Mouse (Mus musculus) urinary bladder, adult 18-20 months (tissue): ENCODE data around the gene Klhl23.
"Not testable (repeated sequence)": the region's sequence is repeated elsewhere in the genome, so short reads cannot be mapped to it uniquely, and the experiment has no call there.

ENCODE experiments used
- DNase-seq, 2 experiments: peaks; one replicate each; pipeline ENCODE4 v3.0.0; 2022; ENCODE audit warnings: low spot score in 2 of 2, mixed read lengths in 2 of 2

Klhl23 gene

DNA sequence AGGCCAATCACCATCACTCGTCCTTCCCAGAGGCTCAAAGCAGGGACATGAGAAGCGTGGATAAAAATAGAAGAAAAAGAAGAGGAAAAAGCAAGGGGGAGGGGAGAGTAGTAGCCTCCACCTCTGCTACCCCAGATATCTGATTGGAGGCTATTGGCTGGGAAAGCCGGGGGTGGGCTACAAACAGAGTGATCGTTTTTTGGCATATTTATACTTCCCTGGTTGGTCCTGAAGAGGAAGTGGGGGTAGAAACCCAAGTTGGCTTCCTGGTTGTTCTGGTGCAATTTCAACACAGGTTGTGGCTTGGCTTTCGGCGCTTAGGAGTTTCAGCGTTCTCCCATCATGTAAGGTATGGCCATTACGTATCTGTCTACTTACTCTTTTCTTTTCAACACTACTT is at the start of gene Klhl23:
Klhl23 (plus strand) TSS at position 234 of the 400 bp plus-strand sequence.
- no peak for DNase-seq

DNA sequence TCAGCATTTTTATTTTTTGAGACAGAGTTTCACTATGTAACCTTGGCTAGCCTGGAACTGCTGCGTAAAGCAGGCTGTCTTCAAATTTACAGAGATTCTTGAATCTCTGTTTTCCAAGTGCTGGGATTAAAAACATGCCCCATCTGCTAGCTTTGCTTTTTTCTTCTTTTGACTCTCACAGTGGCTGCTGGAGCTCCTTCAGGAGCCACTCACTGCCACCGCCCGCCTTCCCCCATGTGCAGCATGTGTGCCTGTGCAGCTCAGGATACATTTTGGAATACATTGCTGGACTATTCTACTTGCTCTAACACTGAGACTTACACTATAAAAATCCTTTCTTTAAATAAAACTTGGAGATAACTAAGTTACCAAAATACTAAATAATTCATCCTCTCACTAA is 48.4 kb upstream of the Klhl23 start:
- DNase-seq: no peak

DNA sequence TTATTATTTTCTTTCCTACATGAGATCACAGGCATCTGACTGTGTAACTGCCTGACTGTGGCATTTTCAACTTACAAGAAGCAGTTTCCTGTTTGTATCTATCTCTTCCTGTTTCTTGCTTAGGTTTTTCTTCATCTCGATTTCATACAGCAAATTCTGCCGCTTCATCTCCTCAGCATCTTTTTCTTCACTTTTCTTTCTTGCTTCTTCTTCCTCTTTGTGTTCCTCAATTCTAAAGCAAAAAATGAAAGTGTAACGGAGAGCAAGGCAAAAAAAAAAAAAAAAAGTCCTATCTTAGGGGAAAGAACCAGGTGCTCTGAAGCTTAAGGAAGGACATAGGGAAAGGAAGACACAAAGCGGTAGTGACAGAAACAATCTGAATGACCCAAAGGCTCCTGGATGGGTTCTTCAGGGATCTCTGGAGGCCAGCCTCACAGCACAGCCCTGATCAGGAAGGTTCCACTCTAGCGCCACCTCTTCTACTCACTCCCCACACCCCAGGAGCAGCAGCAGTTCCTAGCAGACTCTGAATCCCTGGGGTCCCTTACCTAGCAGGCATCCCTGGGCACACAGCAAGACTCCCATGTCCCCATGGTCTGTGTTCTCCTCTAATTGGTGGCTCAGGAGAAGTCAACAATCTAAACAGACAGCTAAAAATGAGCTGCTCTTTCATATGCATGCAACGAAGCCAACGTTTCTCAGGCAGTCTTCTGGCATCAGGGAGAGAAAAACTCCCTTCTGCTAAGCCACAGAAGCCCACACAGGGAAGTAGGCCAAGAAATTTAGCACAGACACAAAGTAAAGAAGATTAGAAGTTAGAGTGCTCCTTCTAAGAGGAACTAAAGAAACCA is 43.5 kb upstream of the Klhl23 start:
- DNase-seq: no peak

DNA sequence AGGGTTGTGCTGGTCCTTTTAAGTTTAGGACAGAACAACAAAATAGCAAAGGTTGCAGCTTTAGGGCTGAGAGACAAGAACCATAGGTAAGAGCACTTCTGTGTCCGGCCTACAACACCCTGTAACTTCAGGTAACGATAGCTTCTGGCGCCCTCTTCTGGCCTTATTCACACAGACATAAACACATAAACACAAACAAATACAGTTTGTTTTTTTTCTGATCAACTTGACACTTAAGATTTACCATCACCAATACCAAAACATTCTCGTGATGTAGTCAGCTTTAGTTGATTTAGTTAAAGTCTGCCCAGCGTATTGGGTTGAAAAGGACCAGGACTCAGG is 42.9 kb upstream of the Klhl23 start:
- DNase-seq: no peak

DNA sequence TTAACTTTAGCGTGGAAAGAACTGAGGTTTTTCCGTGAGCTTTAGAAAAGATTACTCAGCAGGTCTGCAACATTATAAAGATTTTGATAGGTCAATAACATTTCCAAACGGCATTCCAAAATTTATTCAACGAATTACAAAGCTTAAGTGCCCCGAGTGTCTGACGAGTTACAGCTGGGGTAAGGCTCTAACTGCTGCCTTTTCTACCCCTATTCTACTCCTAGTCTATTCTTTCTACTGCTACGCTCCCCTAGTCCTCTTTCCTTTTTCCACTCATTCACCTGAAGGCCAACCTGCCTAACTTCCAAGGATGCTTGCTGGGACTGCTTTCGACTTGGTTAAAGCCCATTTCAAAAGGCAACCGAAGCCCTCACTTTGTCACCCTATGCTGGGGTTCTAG is 32.8 kb upstream of the Klhl23 start:
- DNase-seq: no peak

GRCm38 (mm10) chr2:69789429-69790069 is 32.2 kb upstream of the Klhl23 start, which contains the start of the genes Ccdc173 and Phospho2:
Gene Ccdc173 (minus strand): TSS chr2:69789575.
Gene Phospho2 (plus strand): TSS chr2:69789623.
- peak; percentile 88 to 97 for DNase-seq

DNA sequence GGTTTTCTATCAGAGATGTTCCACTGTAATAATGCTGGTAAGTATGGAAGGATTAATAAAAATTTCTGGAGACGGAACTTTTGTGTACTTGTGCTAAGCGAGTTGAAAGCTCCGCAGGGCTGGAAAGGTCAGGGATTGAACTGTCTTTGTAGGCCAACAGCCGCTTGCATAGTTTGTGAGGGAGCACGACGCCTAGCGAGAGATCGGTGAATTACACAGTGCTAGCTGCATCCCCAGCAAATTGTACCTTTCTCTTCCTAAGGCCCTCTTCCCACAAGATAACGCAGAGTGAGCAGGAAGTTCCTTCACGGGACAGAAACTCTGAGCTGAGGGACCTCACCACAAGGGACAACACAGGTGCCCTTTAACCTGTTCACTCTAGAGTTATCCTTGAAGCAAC is 31.5 kb upstream of the Klhl23 start:
- peak; percentile 68 to 80 for DNase-seq

DNA sequence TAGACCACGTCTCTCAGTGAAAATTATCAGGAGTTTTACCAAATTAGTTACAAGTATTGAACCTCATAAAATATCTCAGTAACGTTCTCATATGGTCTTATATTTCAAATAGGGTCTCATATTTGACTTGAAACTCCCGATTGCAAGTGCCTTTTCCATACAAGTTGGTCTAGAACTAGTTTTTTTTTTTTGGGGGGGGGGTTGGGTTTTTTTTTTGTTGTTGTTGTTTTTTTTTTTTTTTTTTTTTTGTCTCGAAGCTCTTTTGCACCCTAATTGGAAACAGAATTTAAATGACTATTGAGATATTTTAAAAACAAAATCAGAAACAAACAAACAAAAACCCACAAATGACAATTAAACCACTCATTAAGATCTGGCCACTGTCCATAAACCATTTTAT is 31.0 kb upstream of the Klhl23 start:
- no peak for DNase-seq

- DNase-seq: peak; percentile 49 to 55
These were observed 18.8 kb upstream of the Klhl23 start for GRCm38 (mm10) chr2:69802911-69803312.

GRCm38 (mm10) chr2:69803756-69804155 is 18.0 kb upstream of the Klhl23 start:
- DNase-seq: no peak

DNA sequence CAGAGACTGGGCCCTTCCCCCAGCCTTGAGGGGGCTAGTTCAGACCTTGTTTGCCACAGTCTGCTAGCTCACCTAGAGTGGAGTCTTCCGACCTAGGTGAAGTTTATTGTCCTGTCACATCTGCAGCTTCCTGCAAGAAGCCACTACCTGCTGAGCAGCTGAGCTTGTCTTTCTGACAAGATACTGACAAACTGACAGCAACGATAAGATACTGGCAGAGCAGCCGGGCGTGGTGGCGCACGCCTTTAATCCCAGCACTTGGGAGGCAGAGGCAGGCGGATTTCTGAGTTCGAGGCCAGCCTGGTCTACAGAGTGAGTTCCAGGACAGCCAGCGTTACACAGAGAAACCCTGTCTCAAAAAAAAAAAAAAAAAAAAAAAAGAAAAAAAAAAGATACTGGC is 17.1 kb upstream of the Klhl23 start:
- not testable (repeated sequence) for DNase-seq

- DNase-seq: no peak
These were observed 11.6 kb upstream of the Klhl23 start for GRCm38 (mm10) chr2:69810169-69810568.

- not testable (repeated sequence) for DNase-seq
These were observed 10.4 kb upstream of the Klhl23 start for GRCm38 (mm10) chr2:69811349-69811748.

GRCm38 (mm10) chr2:69816575-69816974 is 5.2 kb upstream of the Klhl23 start:
- no peak for DNase-seq

GRCm38 (mm10) chr2:69818350-69819085 is 3.2 kb upstream of the Klhl23 start:
- DNase-seq: no peak

DNA sequence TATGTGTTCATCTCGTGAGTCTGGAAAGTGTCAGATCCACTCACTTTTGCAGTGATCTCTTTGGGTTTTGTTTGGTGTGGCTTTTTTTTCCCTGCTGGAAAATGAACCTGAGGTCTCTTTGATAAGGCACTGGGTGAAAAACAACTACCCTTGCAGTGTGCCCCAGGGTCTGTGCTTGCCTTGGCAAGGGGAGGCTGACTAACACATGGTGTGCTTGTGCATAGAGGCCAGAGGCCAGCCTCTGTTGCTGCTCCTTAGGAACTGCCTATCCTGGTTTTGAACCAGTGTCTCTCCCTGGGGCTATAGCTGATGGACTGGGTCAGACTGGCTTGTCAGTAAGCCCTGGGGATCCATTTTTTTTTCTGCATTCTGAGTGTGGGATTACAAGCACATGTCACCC is 1.5 kb upstream of the Klhl23 start:
- DNase-seq: no peak

GRCm38 (mm10) chr2:69822361-69823128 is 801 bp downstream of the Klhl23 start:
- peak; percentile 1 to 63 for DNase-seq

GRCm38 (mm10) chr2:69823129-69823677 is 1.5 kb downstream of the Klhl23 start:
- DNase-seq: peak; percentile 2 to 35

- no peak for DNase-seq
These were observed 4.2 kb downstream of the Klhl23 start for GRCm38 (mm10) chr2:69825898-69826297.

DNA sequence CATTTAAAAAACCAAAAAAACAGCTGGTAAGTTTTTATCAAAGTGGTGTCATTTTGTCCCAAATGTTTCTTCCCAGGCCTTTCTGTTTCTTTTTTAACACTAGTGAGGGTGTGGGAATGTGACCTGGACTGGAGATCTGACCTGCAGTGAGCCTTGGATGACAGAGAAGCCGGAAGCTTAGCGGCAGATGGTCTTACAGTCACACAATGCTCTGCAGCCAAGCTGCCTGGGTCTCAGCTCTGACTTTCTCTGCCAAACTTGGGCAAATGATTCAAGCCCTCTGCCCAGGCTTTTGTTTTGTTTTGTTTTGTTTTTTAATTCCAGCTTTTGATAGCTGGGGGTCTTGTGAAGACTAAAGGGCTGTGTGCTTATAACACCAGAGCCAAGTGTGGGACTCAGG is 4.6 kb downstream of the Klhl23 start:
- DNase-seq: no peak

DNA sequence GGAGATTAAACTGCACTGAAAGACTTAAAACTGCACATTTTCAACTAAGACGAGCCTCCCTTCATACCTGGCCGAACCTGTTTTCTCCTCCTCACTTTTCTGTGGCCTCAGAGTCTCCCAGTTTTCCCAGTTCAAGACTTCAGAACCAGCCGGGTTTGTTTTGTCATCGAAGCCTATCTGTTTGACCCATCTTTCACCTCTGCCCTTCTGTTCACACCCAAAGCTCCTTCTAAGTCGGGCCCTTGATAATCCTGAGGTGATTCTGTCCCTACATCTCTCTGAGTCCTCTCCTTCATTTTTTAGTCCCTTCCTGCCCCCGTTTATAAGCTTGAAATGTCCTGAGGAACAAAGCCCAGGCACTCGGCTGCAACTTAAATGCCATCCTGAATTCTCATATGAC is 6.3 kb downstream of the Klhl23 start:
- DNase-seq: peak in 1 of 2 experiments; percentile 5
